Mouse (Mus musculus): ENCODE measurements around the gene Psmb11. TPM values are rescaled to one million over a fixed set of nuclear protein-coding genes. Genes with fewer than 3 reads are reported as not detected.
"Not testable (repeated sequence)": the region's sequence is repeated elsewhere in the genome, so short reads cannot be mapped to it uniquely, and the experiment has no call there.

The Psmb11 gene
- total RNA-seq, 2 experiments from 2014 or later = not detected

GRCm38 (mm10) chr14:54603038-54603654, 18.1 kb upstream of the Psmb11 start:
- peak; percentile 96 for DNase-seq

- no peak for DNase-seq
Measured at GRCm38 (mm10) chr14:54603686-54604085, 17.5 kb upstream of the Psmb11 start.

- DNase-seq = peak; percentile 85
Measured at GRCm38 (mm10) chr14:54605752-54606321, 15.4 kb upstream of the Psmb11 start, which contains the start of gene 4931414P19Rik. Gene 4931414P19Rik, minus strand, starts transcription at chr14:54605993.

- DNase-seq = no peak
Measured at GRCm38 (mm10) chr14:54607226-54607625, 14.0 kb upstream of the Psmb11 start.

- no peak for DNase-seq
Measured at GRCm38 (mm10) chr14:54609245-54609644, 12.0 kb upstream of the Psmb11 start.

- no peak for DNase-seq
Measured at GRCm38 (mm10) chr14:54609962-54610361, 11.3 kb upstream of the Psmb11 start.

GRCm38 (mm10) chr14:54610648-54611047, 10.6 kb upstream of the Psmb11 start:
- no peak for DNase-seq

- DNase-seq = not testable (repeated sequence)
Measured at GRCm38 (mm10) chr14:54614130-54614529, 7.1 kb upstream of the Psmb11 start.

- DNase-seq = no peak
Measured at GRCm38 (mm10) chr14:54616226-54616825, 4.9 kb upstream of the Psmb11 start.

- DNase-seq = no peak
Measured at GRCm38 (mm10) chr14:54617152-54617896, 3.9 kb upstream of the Psmb11 start.

- peak; percentile 79 for DNase-seq
Measured at GRCm38 (mm10) chr14:54617897-54618365, 3.3 kb upstream of the Psmb11 start, which contains the start of gene Psmb5. Gene Psmb5, minus strand, starts transcription at chr14:54618022.

- DNase-seq = no peak
Measured at GRCm38 (mm10) chr14:54623334-54623733, 2.1 kb downstream of the Psmb11 start.

- no peak for DNase-seq
Measured at GRCm38 (mm10) chr14:54624976-54625375, 3.7 kb downstream of the Psmb11 start.

- no peak for DNase-seq
Measured at GRCm38 (mm10) chr14:54628103-54628502, 6.9 kb downstream of the Psmb11 start.

- no peak for DNase-seq
Measured at GRCm38 (mm10) chr14:54629797-54630196, 8.6 kb downstream of the Psmb11 start.

- no peak for DNase-seq
Measured at GRCm38 (mm10) chr14:54630583-54631239, 9.5 kb downstream of the Psmb11 start.

- no peak for DNase-seq
Measured at GRCm38 (mm10) chr14:54631240-54631599, 10.0 kb downstream of the Psmb11 start.

GRCm38 (mm10) chr14:54632252-54632651, 11.0 kb downstream of the Psmb11 start:
- no peak for DNase-seq

- DNase-seq = no peak
Measured at GRCm38 (mm10) chr14:54634182-54634581, 12.9 kb downstream of the Psmb11 start.

- no peak for DNase-seq
Measured at GRCm38 (mm10) chr14:54636954-54637353, 15.7 kb downstream of the Psmb11 start.

GRCm38 (mm10) chr14:54638210-54638609, 17.0 kb downstream of the Psmb11 start:
- no peak for DNase-seq

GRCm38 (mm10) chr14:54640121-54640520, 18.9 kb downstream of the Psmb11 start:
- DNase-seq = no peak

Measured in gastrocnemius, postnatal 25 days (tissue).